Comparison of ENCODE assay signal across 8 mouse cellular contexts in the genomic region with DNA sequence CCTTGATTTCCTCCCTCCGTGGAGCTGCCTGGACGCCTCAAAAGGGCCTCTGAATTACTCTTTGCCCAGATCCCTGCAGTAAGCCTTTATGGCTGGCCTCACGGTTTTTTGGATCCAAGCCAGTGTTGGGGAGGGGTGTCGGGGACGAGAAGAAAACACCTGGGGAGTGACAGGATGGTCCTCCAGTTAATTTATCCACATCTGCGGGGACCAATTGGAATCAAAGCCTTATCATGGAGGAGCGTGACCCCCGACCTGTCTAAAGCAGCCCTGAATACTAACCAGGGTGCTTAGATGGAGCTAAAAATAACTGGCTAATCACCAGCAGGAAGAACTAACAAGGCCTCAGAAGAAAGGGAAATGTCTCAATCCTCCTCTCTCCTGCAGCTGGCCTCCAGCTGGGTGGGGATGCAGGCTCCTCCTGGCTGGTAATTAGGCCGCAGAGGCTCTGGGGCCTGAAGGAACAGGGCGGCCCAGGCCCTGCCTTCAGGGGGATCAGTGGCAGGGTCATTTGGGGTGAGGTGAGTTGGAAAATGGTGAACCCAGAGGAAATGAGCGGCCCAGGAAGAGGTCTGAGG.
A peak's percentile ranks its signal among the peaks of the same experiment; 100 is the strongest.
DNase-seq lines count a peak whose midpoint lies in the region; ATAC-seq lines count a peak whose summit lies in the region.

No protein-coding gene starts in this region.

- peak; percentile 32 for DNase-seq in cerebellum, adult 8-10 months
- no peak for DNase-seq in cerebellum, postnatal 4 days (ENCODE audit: low spot score in 2 of 2)
- DNase-seq in neural tube, embryonic 11.5 days (ENCODE audit: low spot score): peak; percentile 19
- DNase-seq in adrenal gland, postnatal 14 days: no peak
- no peak for DNase-seq in right cerebral cortex, postnatal 36 days (ENCODE audit: low spot score in 2 of 2)

- H3K27ac ChIP-seq in embryonic facial prominence, embryonic 13.5 days: peak overlapping the region; percentile 48; the same call in 1 of the 2 replicates
- peak overlapping the region; percentile 88 for H3K27ac ChIP-seq in heart, embryonic 15.5 days
- H3K27ac ChIP-seq in limb, embryonic 12.5 days: peak overlapping the region; percentile 92
- H3K27ac ChIP-seq in neural tube, embryonic 11.5 days (ENCODE audit: low read depth, low read length): no peak overlapping the region

- WGBS in embryonic facial prominence, embryonic 13.5 days: 14% methylated on average over 11 of the region's 11 CpGs
- WGBS in heart, embryonic 15.5 days: 9% methylated on average over 11 of the region's 11 CpGs
- WGBS in limb, embryonic 12.5 days: 6% methylated on average over 11 of the region's 11 CpGs
- 15% methylated on average over 11 of the region's 11 CpGs for WGBS in neural tube, embryonic 11.5 days

- H3K9me3 ChIP-seq in embryonic facial prominence, embryonic 13.5 days: no peaks in the 10 kb centered on the region
- no peaks in the 10 kb centered on the region for H3K9me3 ChIP-seq in heart, embryonic 15.5 days (replicated peaks)
- no peaks in the 10 kb centered on the region for H3K9me3 ChIP-seq in limb, embryonic 12.5 days
- no peaks in the 10 kb centered on the region for H3K9me3 ChIP-seq in neural tube, embryonic 11.5 days (ENCODE audit: control insufficient read depth, low read length)

- H3K4me2 ChIP-seq in embryonic facial prominence, embryonic 13.5 days: 0 out of 2 replicates have a peak overlapping the region, but pooled peaks have one; percentile 19
- H3K4me2 ChIP-seq in heart, embryonic 15.5 days: peak overlapping the region; percentile 36
- H3K4me2 ChIP-seq in limb, embryonic 12.5 days: peak overlapping the region; percentile 11
- H3K4me2 ChIP-seq in neural tube, embryonic 11.5 days (ENCODE audit: low read depth): no peak overlapping the region

- ATAC-seq in embryonic facial prominence, embryonic 13.5 days (ENCODE audit: insufficient number of reproducible peaks, insufficient read depth, low FRiP score, low TSS enrichment, low read depth): no peak
- 0 out of 2 replicates have a peak, but pooled peaks have one; percentile 28 for ATAC-seq in heart, embryonic 15.5 days (replicated peaks; ENCODE audit: insufficient number of reproducible peaks, insufficient read depth, low FRiP score, low read depth)
- peak; percentile 9; the same call in 1 of the 2 replicates for ATAC-seq in limb, embryonic 12.5 days (ENCODE audit: insufficient number of reproducible peaks, insufficient read depth, low FRiP score, low TSS enrichment, low read depth)
- ATAC-seq in neural tube, embryonic 11.5 days (ENCODE audit: insufficient read depth, low FRiP score, low TSS enrichment): no peak

- H3K27me3 ChIP-seq in embryonic facial prominence, embryonic 13.5 days: no peaks in the 10 kb centered on the region
- H3K27me3 ChIP-seq in heart, embryonic 15.5 days: no peaks in the 10 kb centered on the region
- H3K27me3 ChIP-seq in limb, embryonic 12.5 days: no peaks in the 10 kb centered on the region
- H3K27me3 ChIP-seq in neural tube, embryonic 11.5 days (ENCODE audit: control insufficient read depth, insufficient read depth, low read length): no peaks in the 10 kb centered on the region

- H3K36me3 ChIP-seq in embryonic facial prominence, embryonic 13.5 days: no peaks in the 10 kb centered on the region
- H3K36me3 ChIP-seq in heart, embryonic 15.5 days: no peaks in the 10 kb centered on the region
- no peaks in the 10 kb centered on the region for H3K36me3 ChIP-seq in limb, embryonic 12.5 days
- no peaks in the 10 kb centered on the region for H3K36me3 ChIP-seq in neural tube, embryonic 11.5 days (ENCODE audit: control insufficient read depth, insufficient read depth, low read length)

- 0 out of 2 replicates have a peak overlapping the region, but pooled peaks have one; percentile 27 for H3K9ac ChIP-seq in embryonic facial prominence, embryonic 13.5 days
- H3K9ac ChIP-seq in heart, embryonic 15.5 days: no peak overlapping the region; the same call in 1 of the 2 replicates
- no peak overlapping the region for H3K9ac ChIP-seq in limb, embryonic 12.5 days (replicated peaks)
- H3K9ac ChIP-seq in neural tube, embryonic 11.5 days (ENCODE audit: low read length): no peak overlapping the region

- H3K4me3 ChIP-seq in embryonic facial prominence, embryonic 13.5 days: no peak overlapping the region
- H3K4me3 ChIP-seq in heart, embryonic 15.5 days: no peak overlapping the region
- H3K4me3 ChIP-seq in limb, embryonic 12.5 days (replicated peaks): no peak overlapping the region
- no peak overlapping the region for H3K4me3 ChIP-seq in neural tube, embryonic 11.5 days (ENCODE audit: low read depth, low read length)

- H3K4me1 ChIP-seq in embryonic facial prominence, embryonic 13.5 days: peaks cover 33% of the 10 kb centered on the region
- H3K4me1 ChIP-seq in heart, embryonic 15.5 days (replicated peaks): peaks cover 57% of the 10 kb centered on the region
- H3K4me1 ChIP-seq in limb, embryonic 12.5 days (replicated peaks): peaks cover 53% of the 10 kb centered on the region
- H3K4me1 ChIP-seq in neural tube, embryonic 11.5 days (ENCODE audit: control insufficient read depth, insufficient read depth, low read length): peaks cover 14% of the 10 kb centered on the region

Comparison
In these comparisons a context has a peak if more than half of its experiments do, and no peak if none do; other contexts are left out.
1. DNase-seq: peak in cerebellum, adult 8-10 months (single experiment) and neural tube, embryonic 11.5 days (single experiment); none in cerebellum, postnatal 4 days (0 of 2), adrenal gland, postnatal 14 days (single experiment) and right cerebral cortex, postnatal 36 days (0 of 2).
2. ATAC-seq: peak in heart, embryonic 15.5 days (single experiment) and limb, embryonic 12.5 days (single experiment); none in embryonic facial prominence, embryonic 13.5 days (single experiment) and neural tube, embryonic 11.5 days (single experiment).